Mouse (Mus musculus) stomach, postnatal 0 days (tissue): ENCODE data around the gene Apoe.

Source experiments
- CTCF ChIP-seq: IDR thresholded peaks from 2 replicates; pipeline ENCODE4 v1.5.1; 2016; ENCODE audit warnings: antibody characterized with exemption, low read depth, mild to moderate bottlenecking, moderate library complexity
- EP300 ChIP-seq: optimal IDR thresholded peaks from 2 replicates; pipeline ENCODE3; 2016; ENCODE audit warnings: antibody characterized with exemption

DNA sequence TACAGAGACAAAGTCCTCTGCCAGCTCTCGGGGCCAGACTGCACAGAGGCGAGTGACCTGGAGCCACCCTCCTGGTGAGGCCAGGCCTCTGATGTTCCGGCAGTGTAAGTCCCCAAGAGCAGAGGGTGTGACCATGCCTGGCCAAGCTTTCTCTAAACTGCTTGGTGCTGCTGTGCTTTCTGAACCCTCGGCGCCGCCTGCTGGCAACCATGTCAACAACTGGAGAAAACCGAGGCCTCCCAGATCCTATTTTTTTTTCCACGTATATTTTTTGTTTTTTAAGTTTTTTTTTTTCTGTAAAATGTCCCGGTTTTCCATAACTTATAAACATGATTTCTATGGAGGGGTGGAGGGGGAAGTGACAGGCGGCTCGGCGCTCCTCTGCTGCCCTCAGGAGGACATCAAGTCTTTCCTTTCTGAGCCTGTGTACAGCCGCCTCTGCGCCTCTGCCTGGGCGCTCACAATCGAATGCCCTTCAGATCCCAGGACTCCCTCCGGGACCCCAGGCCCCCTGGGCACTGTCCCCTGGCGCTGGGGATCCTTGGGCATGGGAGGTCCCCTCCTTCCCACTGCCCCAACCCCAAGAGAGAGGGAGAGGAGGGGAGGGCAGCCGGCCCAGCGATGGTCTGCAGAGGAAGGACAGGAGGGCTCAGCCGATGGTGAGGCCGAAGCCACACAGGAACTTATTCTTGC is 2.2 kb upstream of the Apoe start:
- TF ChIP-seq CTCF = peak; percentile 84
- TF ChIP-seq EP300 = no peak
